Mouse (Mus musculus) ovary, adult 10 weeks (tissue): ENCODE results near the gene Psg28. TPM values are rescaled to one million over a fixed set of nuclear protein-coding genes. Genes with fewer than 3 reads are reported as not detected.

ENCODE experiments used
- polyA plus RNA-seq: library from polyadenylated mRNA; stranded (reverse); fragments of 350-450 nt; fragmentation: Illumina TruSeq; extraction: RNeasy Lipid Tissue Mini Kit (QIAGEN cat#74804); gene quantifications from one replicate; pipeline ENCODE4 v1.2.3, GENCODE M21; 2014

The Psg28 gene
- polyA plus RNA-seq: not detected

DNA sequence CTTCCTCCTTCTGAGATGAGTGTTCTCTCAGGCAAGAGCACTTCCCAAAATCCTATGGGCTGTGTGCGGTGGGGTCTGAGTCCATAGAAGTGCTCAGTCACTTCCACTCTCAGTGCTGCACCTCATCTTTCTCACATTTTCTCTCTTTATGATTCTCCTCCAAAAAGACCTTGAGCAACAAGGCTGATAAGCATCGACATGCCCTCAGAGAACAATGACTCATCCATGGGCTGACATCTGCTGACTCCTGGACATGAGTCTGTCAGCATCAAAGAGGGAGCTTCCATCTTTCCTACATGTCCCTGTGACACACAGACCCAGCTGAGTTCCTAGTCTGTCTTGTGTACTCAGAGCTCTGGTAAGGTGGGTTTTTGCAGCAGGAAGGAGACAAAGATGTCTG is at the start of gene Psg28:
Psg28 (minus strand) TSS at position 101 of the 400 bp plus-strand sequence.

Other genes with a start within 250 kb of the Psg28 start
- gene Mill1, start 186.7 kb downstream of the Psg28 start, polyA plus RNA-seq: not detected
- gene Psg18, start 77.0 kb downstream of the Psg28 start, polyA plus RNA-seq: not detected
- gene Psg26, start 52.1 kb upstream of the Psg28 start, polyA plus RNA-seq: not detected
- gene Psg25, start 100.2 kb upstream of the Psg28 start, polyA plus RNA-seq: not detected
- not detected for gene Psg27, start 135.3 kb upstream of the Psg28 start, polyA plus RNA-seq
- gene Psg23, start 184.5 kb upstream of the Psg28 start, polyA plus RNA-seq: not detected
- not detected for gene Psg21, start 224.7 kb upstream of the Psg28 start, polyA plus RNA-seq